Mouse (Mus musculus) hindbrain, embryonic 14.5 days (tissue): ENCODE results near the gene Tmem132d. TPM values are rescaled to one million over a fixed set of nuclear protein-coding genes. Genes with fewer than 3 reads are reported as not detected.
A peak's percentile ranks its signal among the peaks of the same experiment; 100 is the strongest.

Experiments
- ATAC-seq: fragments of 200-750 bp; cut with Nextera tagmentation; 2 replicates; pipeline ENCODE4 v1.8.0; 2017; ENCODE audit warnings: moderate number of reproducible peaks, mild to moderate bottlenecking, moderate TSS enrichment, moderate library complexity; ENCODE audit not compliant: low FRiP score
- DNase-seq: peaks from one replicate; pipeline ENCODE4 v3.0.0-alpha.2; 2015; ENCODE audit warnings: low spot score
- H3K27ac ChIP-seq: fragments of 300-500 bp; sonication (generic); 2 replicates; pipeline ENCODE4 v1.5.1; 2014; ENCODE audit warnings: mild to moderate bottlenecking, moderate library complexity
- H3K27me3 ChIP-seq: fragments of 300-500 bp; sonication (generic); 2 replicates; pipeline ENCODE4 v1.6.1; 2014; ENCODE audit warnings: mild to moderate bottlenecking, low read length, mixed read lengths; ENCODE audit not compliant: control insufficient read depth, insufficient read depth
- H3K36me3 ChIP-seq: fragments of 300-500 bp; sonication (generic); replicated peaks from 2 replicates; pipeline ENCODE4 v1.6.1; 2014; ENCODE audit not compliant: control insufficient read depth, insufficient read depth
- H3K4me1 ChIP-seq: fragments of 300-500 bp; sonication (generic); replicated peaks from 2 replicates; pipeline ENCODE4 v1.6.1; 2014; ENCODE audit warnings: antibody characterized with exemption, low read length, mixed read lengths; ENCODE audit not compliant: control insufficient read depth, insufficient read depth
- H3K4me2 ChIP-seq: fragments of 300-500 bp; sonication (generic); replicated peaks from 2 replicates; pipeline ENCODE4 v1.6.1; 2014; ENCODE audit warnings: mild to moderate bottlenecking, moderate library complexity
- H3K4me3 ChIP-seq: fragments of 300-500 bp; sonication (generic); replicated peaks from 2 replicates; pipeline ENCODE4 v1.5.1; 2014; ENCODE audit warnings: mild to moderate bottlenecking, low read length
- H3K9ac ChIP-seq: fragments of 300-500 bp; sonication (generic); 2 replicates; pipeline ENCODE4 v1.6.1; 2014
- H3K9me3 ChIP-seq: fragments of 300-500 bp; sonication (generic); 2 replicates; pipeline ENCODE4 v1.6.1; 2016; ENCODE audit warnings: low read length; ENCODE audit not compliant: control insufficient read depth
- WGBS: fragments of 180-500 bp; shearing (Covaris S2); extraction: QIAGEN DNeasy Blood & Tissue Kit; methylation state at CpG from one replicate; pipeline ENCODE4 v1.1.7; 2014; 5-methylcytosine and 5-hydroxymethylcytosine counted together
- polyA plus RNA-seq: library from polyadenylated mRNA; unstranded; fragments of >200 nt; fragmentation: Nextera tagmentation; extraction: Ambion mirVana; gene quantifications from 2 replicates; pipeline ENCODE4 v1.2.1, GENCODE M21; 2014

The Tmem132d gene
- polyA plus RNA-seq, 1 experiment from 2014 or later = 4.5 TPM

- no peak overlapping the region for H3K4me3 ChIP-seq
- ATAC-seq (no peak), DNase-seq (no peak)
- H3K4me2 ChIP-seq = no peak overlapping the region
- H3K9ac ChIP-seq = no peak overlapping the region
- H3K36me3 ChIP-seq = no peaks in the 10 kb centered on the region
- no peak overlapping the region for H3K27ac ChIP-seq
- no peaks in the 10 kb centered on the region for H3K27me3 ChIP-seq
- WGBS = 16% methylated on average over 2 of the region's 2 CpGs
- H3K9me3 ChIP-seq = no peaks in the 10 kb centered on the region
- peaks cover 21% of the 10 kb centered on the region for H3K4me1 ChIP-seq
These were observed 227.2 kb downstream of the Tmem132d start for GRCm38 (mm10) chr5:128205716-128206115.

- Histone ChIP-seq H3K27ac (peak overlapping the region; percentile 73), H3K4me2 (no peak overlapping the region), H3K9me3 (no peaks in the 10 kb centered on the region), H3K36me3 (no peaks in the 10 kb centered on the region), H3K27me3 (no peaks in the 10 kb centered on the region), H3K4me1 (peaks cover 21% of the 10 kb centered on the region), H3K9ac (0 out of 2 replicates have a peak overlapping the region, but pooled peaks have one; percentile 4), H3K4me3 (no peak overlapping the region)
- DNase-seq (no peak), ATAC-seq (no peak; the same call in 1 of the 2 replicates)
- 69% methylated on average over 17 of the region's 17 CpGs for WGBS
These were observed 228.1 kb downstream of the Tmem132d start for GRCm38 (mm10) chr5:128204685-128205320.

- H3K4me1 ChIP-seq = peaks cover 21% of the 10 kb centered on the region
- peak overlapping the region; percentile 15; the same call in 1 of the 2 replicates for H3K4me2 ChIP-seq
- ATAC-seq (peak; percentile 40; the same call in 1 of the 2 replicates), DNase-seq (peak; percentile 36)
- H3K27me3 ChIP-seq = no peaks in the 10 kb centered on the region
- 18% methylated on average over 9 of the region's 9 CpGs for WGBS
- H3K9me3 ChIP-seq = no peaks in the 10 kb centered on the region
- H3K4me3 ChIP-seq = no peak overlapping the region
- H3K27ac ChIP-seq = peak overlapping the region; percentile 73
- no peaks in the 10 kb centered on the region for H3K36me3 ChIP-seq
- H3K9ac ChIP-seq = no peak overlapping the region
These were observed 228.8 kb downstream of the Tmem132d start for GRCm38 (mm10) chr5:128203879-128204581.

GRCm38 (mm10) chr5:128194106-128194505 lies 238.8 kb downstream of the Tmem132d start:
- ATAC-seq (no peak), DNase-seq (no peak)
- H3K36me3 ChIP-seq = no peaks in the 10 kb centered on the region
- no peaks in the 10 kb centered on the region for H3K9me3 ChIP-seq
- no peak overlapping the region for H3K9ac ChIP-seq
- H3K4me1 ChIP-seq = peaks cover 20% of the 10 kb centered on the region
- no peak overlapping the region for H3K4me2 ChIP-seq
- no peak overlapping the region for H3K4me3 ChIP-seq
- WGBS = 52% methylated on average over 4 of the region's 4 CpGs
- H3K27me3 ChIP-seq = no peaks in the 10 kb centered on the region
- no peak overlapping the region for H3K27ac ChIP-seq

- no peaks in the 10 kb centered on the region for H3K9me3 ChIP-seq
- ATAC-seq (no peak), DNase-seq (no peak)
- no peaks in the 10 kb centered on the region for H3K36me3 ChIP-seq
- H3K4me1 ChIP-seq = peaks cover 20% of the 10 kb centered on the region
- H3K4me3 ChIP-seq = no peak overlapping the region
- H3K27me3 ChIP-seq = no peaks in the 10 kb centered on the region
- no peak overlapping the region for H3K9ac ChIP-seq
- H3K4me2 ChIP-seq = no peak overlapping the region
- H3K27ac ChIP-seq = peak overlapping the region; percentile 35; the same call in 1 of the 2 replicates
- 75% methylated on average over 6 of the region's 6 CpGs for WGBS
These were observed 240.3 kb downstream of the Tmem132d start for GRCm38 (mm10) chr5:128192485-128193055.

GRCm38 (mm10) chr5:128191710-128192109 lies 241.2 kb downstream of the Tmem132d start:
- H3K4me1 ChIP-seq = peaks cover 20% of the 10 kb centered on the region
- DNase-seq (peak; percentile 27), ATAC-seq (no peak; the same call in 1 of the 2 replicates)
- H3K4me2 ChIP-seq = no peak overlapping the region; the same call in 1 of the 2 replicates
- no peaks in the 10 kb centered on the region for H3K27me3 ChIP-seq
- no peaks in the 10 kb centered on the region for H3K9me3 ChIP-seq
- no peak overlapping the region for H3K4me3 ChIP-seq
- no peak overlapping the region for H3K9ac ChIP-seq
- WGBS = 44% methylated on average over 9 of the region's 9 CpGs
- no peaks in the 10 kb centered on the region for H3K36me3 ChIP-seq
- peak overlapping the region; percentile 71 for H3K27ac ChIP-seq

- Histone ChIP-seq H3K4me1 (peaks cover 20% of the 10 kb centered on the region), H3K4me3 (no peak overlapping the region), H3K9me3 (no peaks in the 10 kb centered on the region), H3K4me2 (no peak overlapping the region), H3K36me3 (no peaks in the 10 kb centered on the region), H3K27ac (no peak overlapping the region), H3K9ac (no peak overlapping the region), H3K27me3 (no peaks in the 10 kb centered on the region)
- ATAC-seq (no peak), DNase-seq (peak; percentile 38)
- WGBS = 52% methylated on average over 14 of the region's 14 CpGs
These were observed 242.5 kb downstream of the Tmem132d start for GRCm38 (mm10) chr5:128190243-128190820.

GRCm38 (mm10) chr5:128176234-128176633 lies 256.6 kb downstream of the Tmem132d start:
- H3K4me2 ChIP-seq = no peak overlapping the region
- H3K9ac ChIP-seq = no peak overlapping the region
- no peaks in the 10 kb centered on the region for H3K9me3 ChIP-seq
- DNase-seq (no peak), ATAC-seq (no peak)
- H3K4me3 ChIP-seq = no peak overlapping the region
- H3K27me3 ChIP-seq = no peaks in the 10 kb centered on the region
- no peaks in the 10 kb centered on the region for H3K36me3 ChIP-seq
- WGBS = 92% methylated on average over 2 of the region's 2 CpGs
- no peak overlapping the region for H3K27ac ChIP-seq
- H3K4me1 ChIP-seq = no peaks in the 10 kb centered on the region
